Mouse (Mus musculus) liver, embryonic 13.5 days (tissue): ENCODE data around the gene Tle4. TPM values are rescaled to one million over a fixed set of nuclear protein-coding genes. Genes with fewer than 3 reads are reported as not detected.

Experiments used
- ATAC-seq: fragments of 200-750 bp; cut with Nextera tagmentation; 2 replicates; pipeline ENCODE4 v1.8.0; 2017; ENCODE audit warnings: low read depth, mild to moderate bottlenecking, moderate number of reproducible peaks, moderate library complexity
- DNase-seq: peaks from one replicate; pipeline ENCODE4 v3.0.0; 2022
- H3K27ac ChIP-seq: fragments of 300-500 bp; sonication (generic); 2 replicates; pipeline ENCODE4 v1.5.1; 2015; ENCODE audit warnings: moderate library complexity, mild to moderate bottlenecking, inconsistent platforms
- H3K27me3 ChIP-seq: fragments of 300-500 bp; sonication (generic); 2 replicates; pipeline ENCODE4 v1.6.1; 2015; ENCODE audit warnings: mild to moderate bottlenecking, inconsistent platforms
- H3K36me3 ChIP-seq: fragments of 300-500 bp; sonication (generic); 2 replicates; pipeline ENCODE4 v1.6.1; 2015; ENCODE audit warnings: mild to moderate bottlenecking, inconsistent platforms
- H3K4me1 ChIP-seq: fragments of 300-500 bp; sonication (generic); replicated peaks from 2 replicates; pipeline ENCODE4 v1.6.1; 2015; ENCODE audit warnings: inconsistent platforms
- H3K4me2 ChIP-seq: fragments of 300-500 bp; sonication (generic); 2 replicates; pipeline ENCODE4 v1.6.1; 2015; ENCODE audit warnings: inconsistent platforms, mild to moderate bottlenecking, moderate library complexity
- H3K4me3 ChIP-seq: fragments of 300-500 bp; sonication (generic); replicated peaks from 2 replicates; pipeline ENCODE4 v1.5.1; 2015; ENCODE audit warnings: mild to moderate bottlenecking, inconsistent platforms
- H3K9ac ChIP-seq: fragments of 300-500 bp; sonication (generic); 2 replicates; pipeline ENCODE4 v1.6.1; 2015; ENCODE audit warnings: mild to moderate bottlenecking, inconsistent platforms
- H3K9me3 ChIP-seq: fragments of 300-500 bp; sonication (generic); replicated peaks from 2 replicates; pipeline ENCODE4 v1.6.1; 2016; ENCODE audit warnings: inconsistent platforms
- WGBS: fragments of 180-500 bp; shearing (Covaris S2); methylation state at CpG from one replicate; pipeline ENCODE4 v1.1.7; 2015; ENCODE audit not compliant: insufficient replicate concordance; 5-methylcytosine and 5-hydroxymethylcytosine counted together
- polyA plus RNA-seq: library from polyadenylated mRNA; unstranded; fragments of >200 nt; fragmentation: Nextera tagmentation; extraction: Ambion mirVana; gene quantifications from 2 replicates; pipeline ENCODE4 v1.2.1, GENCODE M21; 2015

Tle4 gene
- polyA plus RNA-seq, 1 experiment from 2014 or later = 4.5 TPM

DNA sequence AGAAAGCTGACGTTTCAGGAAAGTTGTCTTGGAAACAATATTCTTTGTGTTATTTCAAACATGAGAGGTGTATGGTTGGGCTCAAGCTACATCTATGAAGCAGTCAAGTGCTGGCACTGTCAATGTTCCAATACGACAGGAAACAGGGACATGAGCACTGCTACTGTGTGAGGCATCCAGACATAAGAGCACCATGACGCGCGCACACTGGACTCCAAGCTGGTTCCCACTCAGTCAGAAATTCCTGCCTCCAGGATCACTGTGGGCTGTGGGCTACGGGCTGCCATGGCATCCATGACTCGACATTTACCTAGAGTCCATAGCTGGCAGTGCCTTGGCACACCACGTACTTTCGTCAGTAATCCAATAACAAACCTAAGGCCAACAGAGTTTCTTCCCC lies 110.7 kb downstream of the Tle4 start:
- Histone ChIP-seq H3K4me3 (no peak overlapping the region), H3K9ac (no peak overlapping the region), H3K27ac (no peak overlapping the region), H3K4me1 (peaks cover 6% of the 10 kb centered on the region), H3K27me3 (no peaks in the 10 kb centered on the region), H3K9me3 (no peaks in the 10 kb centered on the region), H3K36me3 (no peaks in the 10 kb centered on the region), H3K4me2 (no peak overlapping the region)
- no peak for DNase-seq
- no peak for ATAC-seq
- 82% methylated on average over 9 of the region's 9 CpGs for WGBS

DNA sequence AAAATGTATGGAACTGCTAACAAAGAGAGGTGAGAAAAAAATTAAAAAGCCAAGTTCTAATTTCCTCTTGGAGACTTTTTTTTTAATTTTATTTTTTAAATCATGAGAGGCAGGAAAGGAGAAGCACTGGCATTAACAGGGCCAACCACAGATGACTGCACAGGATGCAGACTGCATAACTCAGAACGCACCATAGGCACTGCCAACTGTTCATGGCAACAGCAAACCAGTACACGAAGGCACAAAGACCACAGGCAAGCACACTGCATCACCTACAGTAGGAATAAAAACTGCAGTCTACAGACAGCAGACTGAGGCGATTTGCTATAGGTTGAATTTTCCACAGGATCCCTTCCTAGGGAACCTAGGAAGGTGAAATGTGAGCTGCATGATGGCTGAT lies 112.7 kb downstream of the Tle4 start:
- H3K4me3 ChIP-seq = no peak overlapping the region
- ATAC-seq (no peak), DNase-seq (no peak)
- H3K4me1 ChIP-seq = peaks cover 6% of the 10 kb centered on the region
- H3K36me3 ChIP-seq = no peaks in the 10 kb centered on the region
- no peak overlapping the region for H3K4me2 ChIP-seq
- no peak overlapping the region for H3K27ac ChIP-seq
- H3K9ac ChIP-seq = no peak overlapping the region
- 63% methylated on average over 3 of the region's 3 CpGs for WGBS
- H3K9me3 ChIP-seq = no peaks in the 10 kb centered on the region
- H3K27me3 ChIP-seq = no peaks in the 10 kb centered on the region

DNA sequence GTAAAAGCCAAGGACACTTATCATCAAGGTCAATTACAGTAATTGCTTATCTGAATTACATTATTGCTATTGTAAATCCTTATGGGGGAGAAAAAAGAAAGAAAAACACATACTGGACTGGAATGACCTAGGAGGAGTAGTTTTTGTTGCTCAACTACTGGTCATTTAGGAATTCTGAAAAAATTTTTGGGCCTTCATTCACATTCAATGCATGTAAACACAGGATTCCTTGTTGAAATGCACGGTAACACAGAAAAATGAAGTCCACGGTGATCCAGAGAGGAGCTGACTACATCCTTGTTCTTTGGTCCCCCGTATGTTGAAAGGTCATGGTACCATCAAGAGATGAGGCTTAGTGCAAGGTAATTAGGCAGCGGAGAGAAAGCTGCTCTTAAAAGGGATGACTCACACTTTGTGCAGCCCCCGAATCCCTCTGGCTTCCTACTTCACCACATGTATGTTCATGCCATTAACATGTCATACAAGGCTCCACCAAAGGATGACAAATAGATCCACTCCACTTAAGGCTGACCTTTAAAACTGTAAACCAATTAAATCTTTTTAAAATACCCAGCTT lies 115.2 kb downstream of the Tle4 start:
- ATAC-seq (no peak), DNase-seq (no peak)
- Histone ChIP-seq H3K27ac (no peak overlapping the region), H3K4me2 (no peak overlapping the region), H3K4me3 (no peak overlapping the region), H3K9ac (no peak overlapping the region), H3K27me3 (no peaks in the 10 kb centered on the region), H3K36me3 (no peaks in the 10 kb centered on the region), H3K9me3 (no peaks in the 10 kb centered on the region), H3K4me1 (peaks cover 6% of the 10 kb centered on the region)
- WGBS = 77% methylated on average over 5 of the region's 5 CpGs

DNA sequence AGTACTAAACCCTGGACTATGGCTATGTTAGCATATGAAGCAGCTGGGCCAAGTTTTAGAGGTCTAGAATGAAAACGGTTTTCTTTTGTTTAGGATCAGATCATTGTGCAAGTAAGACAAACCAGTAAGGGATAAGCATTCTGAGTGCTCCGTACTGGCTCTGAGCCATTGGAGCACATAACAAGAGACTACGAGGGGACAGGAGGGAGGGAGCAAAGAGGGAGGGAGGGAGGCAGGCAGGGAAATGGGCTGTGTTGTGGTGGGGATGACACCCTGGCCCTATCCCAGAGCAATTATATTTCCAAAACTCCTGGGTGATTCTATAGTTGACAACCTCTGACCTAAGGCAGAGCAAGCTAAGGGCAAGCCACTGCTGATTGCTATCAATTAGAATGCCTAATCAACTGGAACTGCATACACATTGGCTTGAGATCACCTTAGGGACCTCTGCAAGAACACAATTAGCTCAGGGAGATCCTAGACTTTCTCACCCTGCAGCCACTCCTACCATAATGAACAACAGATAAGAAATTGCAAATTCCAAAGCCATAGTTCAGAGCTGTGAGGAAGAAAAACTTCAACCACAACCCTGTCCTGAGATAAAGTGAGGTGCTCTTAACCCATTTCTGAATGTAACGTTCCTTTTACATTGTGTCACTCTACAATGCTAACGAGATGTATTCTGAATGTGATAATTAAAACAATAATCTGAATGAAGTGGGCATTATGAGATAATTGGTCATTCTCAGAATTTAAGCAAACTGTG lies 115.9 kb downstream of the Tle4 start:
- ATAC-seq = no peak
- Histone ChIP-seq H3K27me3 (no peaks in the 10 kb centered on the region), H3K9me3 (no peaks in the 10 kb centered on the region), H3K4me1 (peaks cover 6% of the 10 kb centered on the region), H3K9ac (no peak overlapping the region), H3K4me2 (no peak overlapping the region), H3K27ac (no peak overlapping the region), H3K4me3 (no peak overlapping the region), H3K36me3 (no peaks in the 10 kb centered on the region)
- no peak for DNase-seq
- WGBS = 60% methylated on average over 5 of the region's 5 CpGs

DNA sequence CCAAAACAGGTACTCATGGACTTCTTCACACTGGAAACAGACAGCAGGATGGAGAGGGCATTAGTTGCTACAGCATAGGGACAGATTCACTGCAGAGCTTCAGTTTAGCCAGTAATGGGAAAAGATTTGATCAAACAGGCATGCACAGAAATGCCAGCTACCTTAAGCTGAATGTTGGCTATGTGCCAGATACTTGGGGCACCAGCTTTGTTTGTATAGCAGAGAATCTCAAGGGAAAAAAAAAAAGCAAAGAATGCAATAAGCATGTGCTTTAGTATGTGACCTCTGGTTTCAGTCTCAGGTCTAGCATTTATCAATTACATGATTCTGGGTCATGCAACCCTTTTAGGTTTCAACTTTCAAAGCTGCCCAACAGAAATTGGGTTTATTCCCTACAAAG lies 118.1 kb downstream of the Tle4 start:
- no peak overlapping the region for H3K27ac ChIP-seq
- no peaks in the 10 kb centered on the region for H3K36me3 ChIP-seq
- no peaks in the 10 kb centered on the region for H3K27me3 ChIP-seq
- H3K4me3 ChIP-seq = no peak overlapping the region
- no peak overlapping the region for H3K4me2 ChIP-seq
- no peaks in the 10 kb centered on the region for H3K9me3 ChIP-seq
- H3K9ac ChIP-seq = no peak overlapping the region
- DNase-seq (no peak), ATAC-seq (no peak)
- peaks cover 6% of the 10 kb centered on the region for H3K4me1 ChIP-seq

DNA sequence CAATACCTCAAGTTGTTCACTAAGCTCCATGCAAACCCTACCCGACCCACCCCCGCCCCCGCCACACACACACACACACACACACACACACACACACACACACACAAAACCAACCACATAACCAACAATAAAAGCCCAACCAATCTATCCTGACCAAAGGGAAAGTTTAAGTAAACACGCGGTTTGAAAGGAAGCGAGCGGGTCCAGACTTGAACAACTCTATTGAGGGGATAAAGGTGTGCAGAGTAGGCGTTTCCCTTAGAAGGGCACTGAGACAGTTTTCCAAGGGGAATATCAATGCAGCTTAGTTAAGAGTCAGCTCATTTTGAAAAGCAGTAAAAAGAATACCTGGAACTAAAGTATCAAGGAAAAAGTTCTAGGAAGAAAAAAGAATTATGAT lies 128.5 kb downstream of the Tle4 start:
- 81% methylated on average over 8 of the region's 8 CpGs for WGBS
- ATAC-seq = no peak
- Histone ChIP-seq H3K4me1 (no peaks in the 10 kb centered on the region), H3K9ac (no peak overlapping the region), H3K36me3 (peaks cover 19% of the 10 kb centered on the region), H3K27ac (no peak overlapping the region), H3K9me3 (no peaks in the 10 kb centered on the region), H3K4me2 (no peak overlapping the region), H3K27me3 (no peaks in the 10 kb centered on the region), H3K4me3 (no peak overlapping the region)
- no peak for DNase-seq

DNA sequence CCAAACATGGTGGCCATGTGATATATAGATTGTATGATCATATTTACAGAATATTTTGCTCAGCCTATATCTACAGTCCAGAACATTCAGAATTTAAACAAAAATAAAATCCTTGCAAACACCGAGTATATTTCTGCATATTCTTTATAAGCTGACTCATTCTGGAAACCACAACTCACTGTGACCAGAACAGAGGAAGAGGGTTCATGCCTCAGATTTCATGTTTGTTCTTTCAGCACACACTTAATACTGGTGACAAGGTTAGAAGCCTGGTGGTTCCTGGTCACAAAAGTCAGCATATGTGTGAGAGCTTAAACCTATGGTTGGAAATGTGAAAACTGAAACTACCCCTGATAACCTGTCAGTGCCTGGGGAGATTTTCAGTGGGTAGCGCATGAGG lies 129.1 kb downstream of the Tle4 start:
- Histone ChIP-seq H3K27ac (no peak overlapping the region), H3K4me1 (no peaks in the 10 kb centered on the region), H3K9me3 (no peaks in the 10 kb centered on the region), H3K36me3 (peaks cover 24% of the 10 kb centered on the region), H3K4me3 (no peak overlapping the region), H3K9ac (no peak overlapping the region), H3K4me2 (no peak overlapping the region), H3K27me3 (no peaks in the 10 kb centered on the region)
- ATAC-seq = no peak
- WGBS = 57% methylated on average over 2 of the region's 2 CpGs
- DNase-seq = no peak

DNA sequence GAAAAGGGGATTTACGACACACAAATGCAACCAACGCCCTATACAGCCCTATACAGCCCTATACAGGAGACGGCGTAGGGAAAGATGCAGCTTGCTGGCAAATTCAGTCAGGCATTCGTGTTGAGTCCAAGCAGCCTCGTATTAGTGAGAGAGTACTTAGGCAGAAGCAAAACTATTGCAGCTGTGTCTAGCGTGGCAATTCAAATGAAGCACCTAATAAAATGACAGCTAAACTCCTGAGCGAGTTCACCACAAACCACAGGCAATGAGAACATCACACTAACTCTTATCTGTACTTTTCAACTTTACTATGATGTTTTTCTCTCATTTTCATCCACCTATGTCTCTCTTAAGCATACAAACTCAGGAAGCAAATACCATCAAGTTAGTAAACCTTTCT lies 131.8 kb downstream of the Tle4 start:
- H3K4me2 ChIP-seq = no peak overlapping the region
- H3K4me3 ChIP-seq = no peak overlapping the region
- H3K27me3 ChIP-seq = no peaks in the 10 kb centered on the region
- H3K9ac ChIP-seq = no peak overlapping the region
- peaks cover 40% of the 10 kb centered on the region for H3K36me3 ChIP-seq
- WGBS = 69% methylated on average over 8 of the region's 8 CpGs
- H3K27ac ChIP-seq = no peak overlapping the region
- H3K9me3 ChIP-seq = no peaks in the 10 kb centered on the region
- no peak for DNase-seq
- H3K4me1 ChIP-seq = no peaks in the 10 kb centered on the region
- ATAC-seq = no peak

DNA sequence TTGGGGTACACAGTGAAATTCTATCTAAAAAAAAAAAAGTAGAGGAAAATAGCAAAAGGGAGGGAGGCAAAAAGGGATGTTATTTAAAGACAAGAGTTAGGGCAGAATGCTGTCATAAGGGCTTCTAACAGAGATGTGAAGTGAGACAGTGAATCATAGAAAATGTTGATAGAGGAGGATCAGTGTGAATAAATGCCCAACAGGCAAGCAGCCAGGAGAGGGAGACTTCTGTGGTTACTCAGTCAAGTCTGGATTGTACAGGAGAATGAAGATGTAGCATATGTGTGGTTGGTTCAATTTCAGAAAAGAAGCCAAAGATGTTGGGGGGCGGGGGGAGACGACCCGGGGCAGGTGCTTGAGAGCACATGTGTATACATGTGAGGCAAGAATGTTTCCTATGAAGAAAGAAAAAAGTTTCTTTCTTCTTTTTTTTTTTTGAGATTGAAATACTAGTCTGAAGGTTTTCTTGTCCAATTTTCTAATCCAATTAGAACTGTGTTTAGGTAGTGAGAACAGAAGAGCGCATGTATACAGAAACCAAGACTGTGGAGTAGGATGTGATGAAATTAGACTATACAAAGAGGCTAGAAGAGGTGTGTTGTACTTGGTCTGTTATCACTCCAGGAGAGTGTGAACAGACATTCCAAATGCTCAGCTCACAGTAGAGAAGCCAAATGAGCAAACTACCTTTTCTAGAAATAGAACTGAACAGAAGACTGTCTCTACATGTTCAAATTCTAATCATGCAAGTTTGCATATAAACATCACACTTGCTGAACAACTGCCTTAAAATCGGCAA lies 134.4 kb downstream of the Tle4 start:
- Histone ChIP-seq H3K4me2 (no peak overlapping the region), H3K27ac (no peak overlapping the region), H3K4me1 (no peaks in the 10 kb centered on the region), H3K36me3 (peaks cover 40% of the 10 kb centered on the region), H3K27me3 (no peaks in the 10 kb centered on the region), H3K9me3 (no peaks in the 10 kb centered on the region), H3K9ac (no peak overlapping the region), H3K4me3 (no peak overlapping the region)
- 91% methylated on average over 5 of the region's 5 CpGs for WGBS
- no peak for DNase-seq
- no peak for ATAC-seq

DNA sequence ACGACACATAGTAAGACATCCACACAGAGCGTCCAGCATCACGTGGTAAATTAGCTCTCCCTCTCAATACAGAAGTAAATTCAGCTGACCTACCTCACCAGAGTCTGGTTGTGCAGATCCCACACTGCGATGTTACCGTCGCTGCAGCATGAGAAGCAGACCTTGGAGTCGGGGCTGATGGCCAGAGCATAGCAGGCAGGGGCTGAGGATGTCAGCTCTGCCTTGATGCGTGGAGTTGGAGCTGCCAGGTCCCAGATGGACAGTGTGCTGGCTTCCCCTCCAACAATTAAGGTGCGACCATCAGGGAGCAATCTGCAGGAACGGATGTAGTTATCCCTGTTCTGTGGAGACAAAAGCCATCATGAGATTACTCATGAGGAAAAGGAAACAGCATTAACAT lies 144.4 kb downstream of the Tle4 start:
- ATAC-seq (no peak), DNase-seq (no peak)
- no peak overlapping the region for H3K4me3 ChIP-seq
- no peak overlapping the region for H3K9ac ChIP-seq
- no peak overlapping the region for H3K27ac ChIP-seq
- WGBS = 87% methylated on average over 10 of the region's 10 CpGs
- no peaks in the 10 kb centered on the region for H3K9me3 ChIP-seq
- H3K27me3 ChIP-seq = no peaks in the 10 kb centered on the region
- no peak overlapping the region for H3K4me2 ChIP-seq
- peaks cover 54% of the 10 kb centered on the region for H3K36me3 ChIP-seq
- H3K4me1 ChIP-seq = no peaks in the 10 kb centered on the region

DNA sequence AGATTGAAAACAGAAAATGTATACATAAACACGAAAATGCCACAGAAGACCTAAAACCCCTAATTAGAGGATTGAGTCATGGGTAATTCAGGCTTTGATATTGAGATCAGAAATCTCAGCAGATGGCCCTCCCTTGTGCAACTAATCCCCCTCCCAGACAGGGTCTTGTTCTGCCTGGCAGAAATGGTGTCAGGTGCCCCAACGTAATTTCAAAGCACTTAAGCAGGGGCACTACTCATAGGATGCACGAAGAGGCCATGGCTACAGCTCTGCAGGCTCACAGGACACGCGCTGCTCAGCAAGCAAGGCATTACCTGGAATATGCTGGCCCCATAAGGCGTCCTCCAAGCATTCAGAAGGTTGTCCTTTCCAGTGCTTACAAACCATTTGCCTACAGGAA lies 146.5 kb downstream of the Tle4 start:
- 83% methylated on average over 6 of the region's 6 CpGs for WGBS
- H3K4me1 ChIP-seq = no peaks in the 10 kb centered on the region
- no peak overlapping the region for H3K4me2 ChIP-seq
- no peak for ATAC-seq
- no peaks in the 10 kb centered on the region for H3K9me3 ChIP-seq
- no peaks in the 10 kb centered on the region for H3K27me3 ChIP-seq
- no peak overlapping the region for H3K9ac ChIP-seq
- H3K36me3 ChIP-seq = peaks cover 45% of the 10 kb centered on the region
- no peak overlapping the region for H3K4me3 ChIP-seq
- H3K27ac ChIP-seq = no peak overlapping the region
- no peak for DNase-seq
